Mouse (Mus musculus) embryonic stem cell, embryonic (primary cell): Measurements from ENCODE around the gene Ammecr1.

Experiments
- CTCF ChIA-PET, 4 experiments: fragments of 300-600 bp in 2 of 4; fragments of 350-600 bp in 2 of 4; sonication (Branson Sonifier 250); formaldehyde crosslinking; loops; one replicate each; lab custom pipeline; 2022; ENCODE audit warnings: inconsistent platforms in 2 of 4; lab: Charles Lee
- POLR2A ChIA-PET, 4 experiments: fragments of 300-600 bp in 2 of 4; fragments of 350-600 bp in 2 of 4; sonication (Branson Sonifier 250); formaldehyde crosslinking; loops; one replicate each; lab custom pipeline; 2022; ENCODE audit warnings: antibody characterized with exemption in 4 of 4, inconsistent platforms in 1 of 4; lab: Charles Lee

Gene Ammecr1

GRCm38 (mm10) chrX:142838841-142839240 lies 127.7 kb downstream of the Ammecr1 start:
- CTCF ChIA-PET: interaction anchor here in 1 of 4 experiments (1.0 kb wide), 1 partner anchor 20 kb away, joined by 3 read pairs; no protein-coding TSS in a partner anchor
- POLR2A ChIA-PET: no interaction called here

GRCm38 (mm10) chrX:142837316-142837715 lies 129.2 kb downstream of the Ammecr1 start:
- POLR2A ChIA-PET: no interaction called here
- CTCF ChIA-PET: no interaction called here

- CTCF ChIA-PET: no interaction called here
- POLR2A ChIA-PET: no interaction called here
These were observed 130.1 kb downstream of the Ammecr1 start for GRCm38 (mm10) chrX:142836399-142836798.

GRCm38 (mm10) chrX:142834807-142835206 lies 131.7 kb downstream of the Ammecr1 start:
- CTCF ChIA-PET: interaction anchor here in 1 of 4 experiments (1.5 kb wide), 1 partner anchor 13 kb away, joined by 4 read pairs; no protein-coding TSS in a partner anchor
- POLR2A ChIA-PET: no interaction called here

- ChIA-PET CTCF (interaction anchor here in 1 of 4 experiments (1.5 kb wide), 1 partner anchor 11 kb away, joined by 4 read pairs; no protein-coding TSS in a partner anchor), POLR2A (no interaction called here)
These were observed 133.2 kb downstream of the Ammecr1 start for GRCm38 (mm10) chrX:142833164-142833796.

- CTCF ChIA-PET: interaction anchor here in 1 of 4 experiments (1.1 kb wide), 1 partner anchor 10 kb away, joined by 5 read pairs; no protein-coding TSS in a partner anchor
These were observed 134.3 kb downstream of the Ammecr1 start for GRCm38 (mm10) chrX:142832221-142832620.

GRCm38 (mm10) chrX:142830572-142830971 lies 136.0 kb downstream of the Ammecr1 start:
- ChIA-PET CTCF (no interaction called here), POLR2A (no interaction called here)

More at GRCm38 (mm10) chrX:142832221-142832620, 134.3 kb downstream of the Ammecr1 start:
- POLR2A ChIA-PET: no interaction called here

- POLR2A ChIA-PET: no interaction called here
- CTCF ChIA-PET: no interaction called here
These were observed 136.6 kb downstream of the Ammecr1 start for GRCm38 (mm10) chrX:142829866-142830470.

- POLR2A ChIA-PET: no interaction called here
- CTCF ChIA-PET: no interaction called here
These were observed 137.3 kb downstream of the Ammecr1 start for GRCm38 (mm10) chrX:142829267-142829666.

GRCm38 (mm10) chrX:142828184-142828908 lies 138.2 kb downstream of the Ammecr1 start:
- CTCF ChIA-PET: no interaction called here

GRCm38 (mm10) chrX:142827644-142828043 lies 138.9 kb downstream of the Ammecr1 start:
- POLR2A ChIA-PET: interaction anchor here in 1 of 4 experiments (0.7 kb wide), 1 partner anchor 48 kb away, joined by 6 read pairs; no protein-coding TSS in a partner anchor
- CTCF ChIA-PET: no interaction called here

More at GRCm38 (mm10) chrX:142828184-142828908, 138.2 kb downstream of the Ammecr1 start:
- POLR2A ChIA-PET: interaction anchor here in 1 of 4 experiments (0.7 kb wide), 1 partner anchor 47 kb away, joined by 6 read pairs; no protein-coding TSS in a partner anchor

GRCm38 (mm10) chrX:142825309-142825708 lies 141.2 kb downstream of the Ammecr1 start:
- CTCF ChIA-PET: no interaction called here
- POLR2A ChIA-PET: no interaction called here

GRCm38 (mm10) chrX:142821846-142822245 lies 144.7 kb downstream of the Ammecr1 start:
- CTCF ChIA-PET: interaction anchor here (0.6 to 1.9 kb wide), 12 partner anchors 8 to 237 kb away, joined by 3 to 11 read pairs (median 4); no protein-coding TSS in a partner anchor
- POLR2A ChIA-PET: interaction anchor here in 1 of 4 experiments (1.1 kb wide), 1 partner anchor 259 kb away, joined by 3 read pairs; no protein-coding TSS in a partner anchor

GRCm38 (mm10) chrX:142821239-142821638 lies 145.3 kb downstream of the Ammecr1 start:
- ChIA-PET CTCF (interaction anchor here (0.6 to 1.9 kb wide), 5 partner anchors 8 to 237 kb away, joined by 3 to 11 read pairs (median 3); no protein-coding TSS in a partner anchor), POLR2A (no interaction called here)

GRCm38 (mm10) chrX:142818057-142818682 lies 148.4 kb downstream of the Ammecr1 start:
- POLR2A ChIA-PET: interaction anchor here in 1 of 4 experiments (1.2 kb wide), 1 partner anchor 148 kb away, joined by 3 read pairs; the partner anchor contains the start of gene Ammecr1
- CTCF ChIA-PET: interaction anchor here (0.5 to 2.6 kb wide), 23 partner anchors 9 to 627 kb away, joined by 3 to 14 read pairs (median 4); no protein-coding TSS in a partner anchor

GRCm38 (mm10) chrX:142813146-142813545 lies 153.4 kb downstream of the Ammecr1 start:
- POLR2A ChIA-PET: interaction anchor here in 1 of 4 experiments (1.5 kb wide), 1 partner anchor 238 kb away, joined by 4 read pairs; no protein-coding TSS in a partner anchor
- CTCF ChIA-PET: interaction anchor here in 3 of 4 experiments (0.6 to 1.5 kb wide), 7 partner anchors 8 to 631 kb away, joined by 3 to 5 read pairs (median 3); no protein-coding TSS in a partner anchor

- POLR2A ChIA-PET: interaction anchor here in 1 of 4 experiments (1.0 kb wide), 1 partner anchor 167 kb away, joined by 3 read pairs; no protein-coding TSS in a partner anchor
- CTCF ChIA-PET: interaction anchor here (0.6 to 1.0 kb wide), 14 partner anchors 9 to 819 kb away, joined by 3 to 4 read pairs (median 3); partner anchors contain the start of gene Acsl4 (in 1 of the 4)
These were observed 158.1 kb downstream of the Ammecr1 start for GRCm38 (mm10) chrX:142808411-142808810.

GRCm38 (mm10) chrX:142806620-142807061 lies 159.9 kb downstream of the Ammecr1 start:
- ChIA-PET POLR2A (interaction anchor here in 1 of 4 experiments (0.7 kb wide), 1 partner anchor 9 kb away, joined by 3 read pairs; no protein-coding TSS in a partner anchor), CTCF (interaction anchor here (0.6 to 1.7 kb wide), 17 partner anchors 9 to 1468 kb away, joined by 3 to 9 read pairs (median 3); no protein-coding TSS in a partner anchor)
